Mouse (Mus musculus): ENCODE data around the gene Slc44a5. TPM values are rescaled to one million over a fixed set of nuclear protein-coding genes. Genes with fewer than 3 reads are reported as not detected.

Gene Slc44a5
- under 1 TPM; 0.47 to 0.53 TPM for total RNA-seq (2021)
- long read RNA-seq, experiment 1, partial matches to known transcripts: 0 of 1 reads
- long read RNA-seq, experiment 1, other reads (novel, unspliced or antisense): 1 of 1 reads
- long read RNA-seq, experiment 2, partial matches to known transcripts: 0 of 1 reads
- long read RNA-seq, experiment 2, other reads (novel, unspliced or antisense): 1 of 1 reads

GRCm38 (mm10) chr3:153973171-153973948 is at the start of gene Slc44a5:
Slc44a5 (plus strand) TSS chr3:153973436.
- intact Hi-C loops (cut with DNase I; ENCODE audit: low total_unique reads): no loop called here
- DNase-seq: peak; percentile 17

- intact Hi-C loops (cut with DNase I; ENCODE audit: low total_unique reads): no loop called here
- DNase-seq: no peak
Observed at GRCm38 (mm10) chr3:153926333-153926732, 46.9 kb upstream of the Slc44a5 start.

GRCm38 (mm10) chr3:153929526-153929925 is 43.7 kb upstream of the Slc44a5 start:
- no peak for DNase-seq
- intact Hi-C loops (cut with DNase I; ENCODE audit: low total_unique reads): no loop called here

- intact Hi-C loops (cut with DNase I; ENCODE audit: low total_unique reads): no loop called here
Observed at GRCm38 (mm10) chr3:153932461-153932860, 40.8 kb upstream of the Slc44a5 start.

GRCm38 (mm10) chr3:153935878-153936277 is 37.4 kb upstream of the Slc44a5 start:
- intact Hi-C loops (cut with DNase I; ENCODE audit: low total_unique reads): no loop called here
- DNase-seq: no peak

More at GRCm38 (mm10) chr3:153932461-153932860, 40.8 kb upstream of the Slc44a5 start:
- DNase-seq: no peak

- intact Hi-C loops (cut with DNase I; ENCODE audit: low total_unique reads): no loop called here
Observed at GRCm38 (mm10) chr3:153937116-153937810, 36.0 kb upstream of the Slc44a5 start.

GRCm38 (mm10) chr3:153940021-153940420 is 33.2 kb upstream of the Slc44a5 start:
- intact Hi-C loops (cut with DNase I; ENCODE audit: low total_unique reads): no loop called here
- DNase-seq: no peak

More at GRCm38 (mm10) chr3:153937116-153937810, 36.0 kb upstream of the Slc44a5 start:
- no peak for DNase-seq

GRCm38 (mm10) chr3:153940486-153940885 is 32.8 kb upstream of the Slc44a5 start:
- no peak for DNase-seq
- intact Hi-C loops (cut with DNase I; ENCODE audit: low total_unique reads): no loop called here

- peak; percentile 11 for DNase-seq
- intact Hi-C loops (cut with DNase I; ENCODE audit: low total_unique reads): no loop called here
Observed at GRCm38 (mm10) chr3:153941613-153942012, 31.6 kb upstream of the Slc44a5 start.

GRCm38 (mm10) chr3:153943003-153943640 is 30.1 kb upstream of the Slc44a5 start:
- no peak for DNase-seq
- intact Hi-C loops (cut with DNase I; ENCODE audit: low total_unique reads): no loop called here

- DNase-seq: no peak
- intact Hi-C loops (cut with DNase I; ENCODE audit: low total_unique reads): no loop called here
Observed at GRCm38 (mm10) chr3:153943901-153944334, 29.3 kb upstream of the Slc44a5 start.

- DNase-seq: peak; percentile 99
- intact Hi-C loops (cut with DNase I; ENCODE audit: low total_unique reads): no loop called here
Observed at GRCm38 (mm10) chr3:153944335-153944990, 28.8 kb upstream of the Slc44a5 start, which contains the start of gene Acadm. Acadm (minus strand) TSS chr3:153944632.

- intact Hi-C loops (cut with DNase I; ENCODE audit: low total_unique reads): no loop called here
- no peak for DNase-seq
Observed at GRCm38 (mm10) chr3:153947271-153947670, 26.0 kb upstream of the Slc44a5 start.

- intact Hi-C loops (cut with DNase I; ENCODE audit: low total_unique reads): no loop called here
- DNase-seq: no peak
Observed at GRCm38 (mm10) chr3:153948176-153948575, 25.1 kb upstream of the Slc44a5 start.

- intact Hi-C loops (cut with DNase I; ENCODE audit: low total_unique reads): no loop called here
- no peak for DNase-seq
Observed at GRCm38 (mm10) chr3:153957916-153958315, 15.3 kb upstream of the Slc44a5 start.

- intact Hi-C loops (cut with DNase I; ENCODE audit: low total_unique reads): no loop called here
- no peak for DNase-seq
Observed at GRCm38 (mm10) chr3:153959035-153959730, 14.1 kb upstream of the Slc44a5 start.

- DNase-seq: no peak
- intact Hi-C loops (cut with DNase I; ENCODE audit: low total_unique reads): loop anchor here (5.0 kb wide), 1 partner anchor 263 kb away; no protein-coding TSS in a partner anchor
Observed at GRCm38 (mm10) chr3:153959731-153960207, 13.5 kb upstream of the Slc44a5 start.

- intact Hi-C loops (cut with DNase I; ENCODE audit: low total_unique reads): loop anchor here (5.0 kb wide), 1 partner anchor 261 kb away; no protein-coding TSS in a partner anchor
- no peak for DNase-seq
Observed at GRCm38 (mm10) chr3:153960884-153961283, 12.4 kb upstream of the Slc44a5 start.

All from gastrocnemius, postnatal 14 days (tissue).